ENCODE assay signal across 24 mouse cellular contexts in the genomic region with DNA sequence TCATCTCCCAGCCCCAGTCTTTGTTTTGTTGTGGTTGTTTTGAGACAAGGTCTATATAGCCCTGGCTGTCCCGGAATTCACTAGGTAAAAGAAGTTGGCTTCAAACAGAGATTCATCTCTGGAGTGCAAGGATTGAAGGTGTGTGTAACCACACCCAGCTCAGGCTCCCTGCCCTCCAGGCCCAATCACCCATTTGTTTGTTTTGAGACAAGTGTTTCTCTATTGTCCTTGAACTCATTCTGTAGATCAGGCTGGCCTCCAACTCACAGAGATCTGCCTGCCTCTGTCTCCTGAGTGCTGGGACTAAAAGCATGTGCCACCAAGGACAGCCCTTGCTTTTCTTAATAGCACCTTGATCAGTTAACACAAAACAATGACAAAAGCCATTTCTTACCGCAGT.
DNase-seq lines count a peak whose midpoint lies in the region; ATAC-seq and TF ChIP-seq lines count a peak whose summit lies in the region.
"Had no signal": no experiment of that assay in that cellular context is flagged by ENCODE, and none has a peak within 500 bp of the region (broad histone marks: within the 10 kb centered on the region; RNA-seq: fewer than 3 reads in every experiment).

No protein-coding gene starts in this region.

- WGBS in midbrain, embryonic 11.5 days = 97% methylated on average over 2 of the region's 2 CpGs
- WGBS in midbrain, postnatal 0 days = 95% methylated on average over 2 of the region's 2 CpGs
- WGBS in midbrain, embryonic 13.5 days = 100% methylated on average over 2 of the region's 2 CpGs

- no peak overlapping the region for H3K4me3 ChIP-seq in midbrain, embryonic 11.5 days (ENCODE audit: low read depth, low read length)
- no peak overlapping the region for H3K4me3 ChIP-seq in midbrain, postnatal 0 days (ENCODE audit: low read depth, low read length)
- no peak overlapping the region for H3K4me3 ChIP-seq in midbrain, embryonic 13.5 days (replicated peaks)

- TF ChIP-seq CTCF in midbrain, postnatal 0 days (IDR thresholded peaks at IDR 0.05) = no peak

- no peak overlapping the region for H3K9ac ChIP-seq in midbrain, embryonic 11.5 days (ENCODE audit: low read length)
- no peak overlapping the region for H3K9ac ChIP-seq in midbrain, postnatal 0 days (replicated peaks; ENCODE audit: low read length, poor library complexity, severe bottlenecking)
- H3K9ac ChIP-seq in midbrain, embryonic 13.5 days (replicated peaks) = no peak overlapping the region

- no peaks in the 10 kb centered on the region; the same call in 1 of the 2 replicates for H3K36me3 ChIP-seq in midbrain, embryonic 11.5 days (ENCODE audit: control insufficient read depth, insufficient read depth, low read length)
- peaks cover 31% of the 10 kb centered on the region for H3K36me3 ChIP-seq in midbrain, postnatal 0 days (ENCODE audit: insufficient read depth, low read length)
- H3K36me3 ChIP-seq in midbrain, embryonic 13.5 days = peaks cover 78% of the 10 kb centered on the region

- H3K27ac ChIP-seq in midbrain, embryonic 11.5 days (ENCODE audit: low read depth, low read length) = no peak overlapping the region
- H3K27ac ChIP-seq in midbrain, postnatal 0 days (ENCODE audit: low read depth, low read length) = no peak overlapping the region
- no peak overlapping the region for H3K27ac ChIP-seq in midbrain, embryonic 13.5 days

- H3K4me2 ChIP-seq in midbrain, embryonic 11.5 days = no peak overlapping the region
- no peak overlapping the region for H3K4me2 ChIP-seq in midbrain, postnatal 0 days (ENCODE audit: low read depth, low read length, poor library complexity, severe bottlenecking)
- no peak overlapping the region for H3K4me2 ChIP-seq in midbrain, embryonic 13.5 days (replicated peaks)

- no peak for ATAC-seq in midbrain, embryonic 11.5 days (ENCODE audit: low FRiP score)
- no peak for ATAC-seq in midbrain, postnatal 0 days (ENCODE audit: low FRiP score)
- no peak for ATAC-seq in midbrain, embryonic 13.5 days
- ATAC-seq: activated CD4-positive, CD25-positive, alpha-beta regulatory T cell, adult 4 months; CD4-positive, CD25-positive, alpha-beta regulatory T cell, adult 4 months; Patski had no signal

- no peaks in the 10 kb centered on the region for H3K27me3 ChIP-seq in midbrain, embryonic 11.5 days (ENCODE audit: control insufficient read depth, insufficient read depth, low read length)
- H3K27me3 ChIP-seq in midbrain, postnatal 0 days (ENCODE audit: insufficient read depth, low read length) = no peaks in the 10 kb centered on the region
- no peaks in the 10 kb centered on the region for H3K27me3 ChIP-seq in midbrain, embryonic 13.5 days
- H3K27me3 ChIP-seq: CH12.LX, Patski had no signal

- no peaks in the 10 kb centered on the region for H3K4me1 ChIP-seq in midbrain, embryonic 11.5 days (ENCODE audit: control insufficient read depth, insufficient read depth, low read length)
- no peaks in the 10 kb centered on the region for H3K4me1 ChIP-seq in midbrain, postnatal 0 days (ENCODE audit: insufficient read depth, low read length)
- H3K4me1 ChIP-seq in midbrain, embryonic 13.5 days (replicated peaks) = no peaks in the 10 kb centered on the region

- peak; percentile 71 for DNase-seq in heart, adult 11 months
- no peak for DNase-seq in heart, adult 9 months (ENCODE audit: low spot score in 2 of 2)
- DNase-seq in midbrain, embryonic 11.5 days (ENCODE audit: low spot score, missing footprints) = peak; percentile 39
- no peak for DNase-seq in midbrain, postnatal 0 days (ENCODE audit: low spot score)
- peak; percentile 22 for DNase-seq in R1 (ENCODE audit: low read depth, low spot score)
- peak; percentile 79 for DNase-seq in ZHBTc4 (ENCODE audit: low read depth, low spot score)
- DNase-seq in adrenal gland, adult 8-10 months = no peak
- DNase-seq: adrenal gland, adult 2 months; adrenal gland, postnatal 10 days; adrenal gland, postnatal 14 days; adrenal gland, postnatal 25 days; adrenal gland, postnatal 36 days; B cell, adult 2 months; cerebellum, adult 11 months; cerebellum, adult 11-12 months; cerebellum, adult 18-20 months; cerebellum, adult 2 months; cerebellum, adult 8-10 months had no signal

- no peaks in the 10 kb centered on the region for H3K9me3 ChIP-seq in midbrain, embryonic 11.5 days (ENCODE audit: control insufficient read depth, low read length)
- H3K9me3 ChIP-seq in midbrain, postnatal 0 days (ENCODE audit: low read length) = no peaks in the 10 kb centered on the region
- no peaks in the 10 kb centered on the region for H3K9me3 ChIP-seq in midbrain, embryonic 13.5 days
- H3K9me3 ChIP-seq: G1E had no signal

Comparison
In these comparisons a context has a peak if more than half of its experiments do, and no peak if none do; other contexts are left out.
1. DNase-seq: peak in heart, adult 11 months (single experiment), midbrain, embryonic 11.5 days (single experiment), R1 (single experiment) and ZHBTc4 (single experiment); none in heart, adult 9 months (0 of 2), midbrain, postnatal 0 days (single experiment) and adrenal gland, adult 8-10 months (single experiment).